Mouse (Mus musculus): Measurements from ENCODE around the gene E030018B13Rik. TPM values are rescaled to one million over a fixed set of nuclear protein-coding genes. Genes with fewer than 3 reads are reported as not detected.

Gene E030018B13Rik
- polyA plus RNA-seq, 1 experiment from 2014 or later, result not detected

- 76% methylated on average over 3 of the region's 3 CpGs for WGBS
- Histone ChIP-seq H3K27me3 (ENCODE audit: control insufficient read depth, insufficient read depth, low read length) (no peaks in the 10 kb centered on the region), H3K4me3 (ENCODE audit: control insufficient read depth in 1 of 2, insufficient read depth in 1 of 2, low read depth in 1 of 2, low read length in 2 of 2) (no peak overlapping the region), H3K4me1 (ENCODE audit: control insufficient read depth in 2 of 2, insufficient read depth in 2 of 2, low read length in 2 of 2) (no peaks in the 10 kb centered on the region), H3K4me2 (ENCODE audit: low read length) (no peak overlapping the region), H3K9ac (ENCODE audit: low read length) (no peak overlapping the region), H3K27ac (replicated peaks in 1 of 2; ENCODE audit: control insufficient read depth in 1 of 2, insufficient read depth in 1 of 2, low read depth in 2 of 2, low read length in 2 of 2) (no peak overlapping the region), H3K36me3 (ENCODE audit: control insufficient read depth, insufficient read depth, low read length) (no peaks in the 10 kb centered on the region), H3K9me3 (ENCODE audit: control insufficient read depth, low read length) (no peaks in the 10 kb centered on the region)
- no peak for ATAC-seq (ENCODE audit: insufficient number of reproducible peaks, insufficient read depth, low FRiP score, low read depth)
These were observed 32.5 kb downstream of the E030018B13Rik start for GRCm38 (mm10) chr7:63949176-63949575.

GRCm38 (mm10) chr7:63950931-63951607 lies 34.4 kb downstream of the E030018B13Rik start:
- Histone ChIP-seq H3K9me3 (ENCODE audit: control insufficient read depth, low read length) (no peaks in the 10 kb centered on the region), H3K4me2 (ENCODE audit: low read length) (no peak overlapping the region), H3K4me1 (ENCODE audit: control insufficient read depth in 2 of 2, insufficient read depth in 2 of 2, low read length in 2 of 2) (peaks cover 0 to 2% of the 10 kb centered on the region in 2 experiments; a peak in 1 of 4 replicates), H3K4me3 (ENCODE audit: control insufficient read depth in 1 of 2, insufficient read depth in 1 of 2, low read depth in 1 of 2, low read length in 2 of 2) (no peak overlapping the region), H3K36me3 (ENCODE audit: control insufficient read depth, insufficient read depth, low read length) (no peaks in the 10 kb centered on the region), H3K9ac (ENCODE audit: low read length) (no peak overlapping the region), H3K27ac (replicated peaks in 1 of 2; ENCODE audit: control insufficient read depth in 1 of 2, insufficient read depth in 1 of 2, low read depth in 2 of 2, low read length in 2 of 2) (no peak overlapping the region), H3K27me3 (ENCODE audit: control insufficient read depth, insufficient read depth, low read length) (no peaks in the 10 kb centered on the region)
- 60% methylated on average over 10 of the region's 10 CpGs for WGBS
- no peak for ATAC-seq (ENCODE audit: insufficient number of reproducible peaks, insufficient read depth, low FRiP score, low read depth)

- Histone ChIP-seq H3K9me3 (ENCODE audit: control insufficient read depth, low read length) (no peaks in the 10 kb centered on the region), H3K9ac (ENCODE audit: low read length) (no peak overlapping the region), H3K4me3 (ENCODE audit: control insufficient read depth in 1 of 2, insufficient read depth in 1 of 2, low read depth in 1 of 2, low read length in 2 of 2) (no peak overlapping the region), H3K27ac (replicated peaks in 1 of 2; ENCODE audit: control insufficient read depth in 1 of 2, insufficient read depth in 1 of 2, low read depth in 2 of 2, low read length in 2 of 2) (no peak overlapping the region), H3K36me3 (ENCODE audit: control insufficient read depth, insufficient read depth, low read length) (no peaks in the 10 kb centered on the region), H3K4me2 (ENCODE audit: low read length) (no peak overlapping the region), H3K27me3 (ENCODE audit: control insufficient read depth, insufficient read depth, low read length) (no peaks in the 10 kb centered on the region), H3K4me1 (ENCODE audit: control insufficient read depth in 2 of 2, insufficient read depth in 2 of 2, low read length in 2 of 2) (peaks cover 8% of the 10 kb centered on the region in 2 experiments; a peak in 3 of 4 replicates)
- WGBS, result 52% methylated on average over 7 of the region's 7 CpGs
- ATAC-seq (ENCODE audit: insufficient number of reproducible peaks, insufficient read depth, low FRiP score, low read depth), result no peak
These were observed 35.6 kb downstream of the E030018B13Rik start for GRCm38 (mm10) chr7:63952077-63952898.

GRCm38 (mm10) chr7:63955440-63955839 lies 38.8 kb downstream of the E030018B13Rik start:
- Histone ChIP-seq H3K36me3 (ENCODE audit: control insufficient read depth, insufficient read depth, low read length) (no peaks in the 10 kb centered on the region), H3K4me2 (ENCODE audit: low read length) (no peak overlapping the region), H3K4me3 (ENCODE audit: control insufficient read depth in 1 of 2, insufficient read depth in 1 of 2, low read depth in 1 of 2, low read length in 2 of 2) (no peak overlapping the region), H3K9ac (ENCODE audit: low read length) (no peak overlapping the region), H3K4me1 (ENCODE audit: control insufficient read depth in 2 of 2, insufficient read depth in 2 of 2, low read length in 2 of 2) (peaks cover 8% of the 10 kb centered on the region in 2 experiments; a peak in 3 of 4 replicates), H3K27ac (replicated peaks in 1 of 2; ENCODE audit: control insufficient read depth in 1 of 2, insufficient read depth in 1 of 2, low read depth in 2 of 2, low read length in 2 of 2) (no peak overlapping the region), H3K27me3 (ENCODE audit: control insufficient read depth, insufficient read depth, low read length) (no peaks in the 10 kb centered on the region), H3K9me3 (ENCODE audit: control insufficient read depth, low read length) (no peaks in the 10 kb centered on the region)
- 67% methylated on average over 2 of the region's 2 CpGs for WGBS
- ATAC-seq (ENCODE audit: insufficient number of reproducible peaks, insufficient read depth, low FRiP score, low read depth), result no peak

- no peak overlapping the region for H3K4me3 ChIP-seq (ENCODE audit: control insufficient read depth in 1 of 2, insufficient read depth in 1 of 2, low read depth in 1 of 2, low read length in 2 of 2)
- WGBS, result 64% methylated on average over 14 of the region's 14 CpGs
- H3K4me2 ChIP-seq (ENCODE audit: low read length), result no peak overlapping the region
- H3K36me3 ChIP-seq (ENCODE audit: control insufficient read depth, insufficient read depth, low read length), result no peaks in the 10 kb centered on the region
- ATAC-seq (ENCODE audit: insufficient number of reproducible peaks, insufficient read depth, low FRiP score, low read depth), result no peak
- H3K27me3 ChIP-seq (ENCODE audit: control insufficient read depth, insufficient read depth, low read length), result no peaks in the 10 kb centered on the region
- H3K27ac ChIP-seq (replicated peaks in 1 of 2; ENCODE audit: control insufficient read depth in 1 of 2, insufficient read depth in 1 of 2, low read depth in 2 of 2, low read length in 2 of 2), result no peak overlapping the region
- no peaks in the 10 kb centered on the region for H3K9me3 ChIP-seq (ENCODE audit: control insufficient read depth, low read length)
- no peak overlapping the region for H3K9ac ChIP-seq (ENCODE audit: low read length)
- peaks cover 8% of the 10 kb centered on the region in 2 experiments; a peak in 3 of 4 replicates for H3K4me1 ChIP-seq (ENCODE audit: control insufficient read depth in 2 of 2, insufficient read depth in 2 of 2, low read length in 2 of 2)
These were observed 39.6 kb downstream of the E030018B13Rik start for GRCm38 (mm10) chr7:63956138-63956823.

GRCm38 (mm10) chr7:63956981-63957713 lies 40.5 kb downstream of the E030018B13Rik start:
- no peak overlapping the region for H3K4me3 ChIP-seq (ENCODE audit: control insufficient read depth in 1 of 2, insufficient read depth in 1 of 2, low read depth in 1 of 2, low read length in 2 of 2)
- H3K4me1 ChIP-seq (ENCODE audit: control insufficient read depth in 2 of 2, insufficient read depth in 2 of 2, low read length in 2 of 2), result peaks cover 8% of the 10 kb centered on the region in 2 experiments; a peak in 3 of 4 replicates
- ATAC-seq (ENCODE audit: insufficient number of reproducible peaks, insufficient read depth, low FRiP score, low read depth), result 0 out of 2 replicates have a peak, but pooled peaks have one; percentile 21
- H3K9me3 ChIP-seq (ENCODE audit: control insufficient read depth, low read length), result no peaks in the 10 kb centered on the region
- no peak overlapping the region for H3K9ac ChIP-seq (ENCODE audit: low read length)
- H3K4me2 ChIP-seq (ENCODE audit: low read length), result no peak overlapping the region
- no peaks in the 10 kb centered on the region for H3K36me3 ChIP-seq (ENCODE audit: control insufficient read depth, insufficient read depth, low read length)
- H3K27ac ChIP-seq (replicated peaks in 1 of 2; ENCODE audit: control insufficient read depth in 1 of 2, insufficient read depth in 1 of 2, low read depth in 2 of 2, low read length in 2 of 2), result no peak overlapping the region
- H3K27me3 ChIP-seq (ENCODE audit: control insufficient read depth, insufficient read depth, low read length), result no peaks in the 10 kb centered on the region
- 31% methylated on average over 16 of the region's 16 CpGs for WGBS

Data from heart, embryonic 14.5 days (tissue).